Mouse (Mus musculus): ENCODE data around the gene Pdzd11. TPM values are rescaled to one million over a fixed set of nuclear protein-coding genes. Genes with fewer than 3 reads are reported as not detected.

The Pdzd11 gene
- 18.3 and 20.0 TPM in 2 replicates for total RNA-seq (2014; rRNA removed)
- 10.2 and 13.3 TPM in 2 replicates for polyA plus RNA-seq (2012; rRNA removed)

- Histone ChIP-seq H3K4me3 (ENCODE audit: insufficient read depth, low read depth, low read length) (peak within 1 kb of the TSS; percentile 71), H3K27me3 (ENCODE audit: control insufficient read depth, insufficient read depth, low read length) (no peaks in the 10 kb centered on the region), H3K4me1 (ENCODE audit: control insufficient read depth, insufficient read depth, low read length) (peaks cover 2% of the 10 kb centered on the region; the same call in 1 of the 2 replicates), H3K36me3 (ENCODE audit: control insufficient read depth, insufficient read depth, low read length) (peaks cover 5% of the 10 kb centered on the region; the same call in 1 of the 2 replicates), H3K27ac (replicated peaks; ENCODE audit: insufficient read depth, low read depth, low read length) (peak within 1 kb of the TSS; percentile 68), H3K9ac (ENCODE audit: low read depth, low read length) (peak within 1 kb of the TSS; percentile 78), H3K79me2 (ENCODE audit: control insufficient read depth, insufficient read depth, low read length) (no peaks in the 10 kb centered on the region)
- 2% methylated on average over 59 of the region's 62 CpGs for WGBS
- peak; percentile 89 for DNase-seq (ENCODE audit: extremely low read depth, low read depth, low spot score)
- TF ChIP-seq POLR2A (IDR thresholded peaks at IDR 0.05; ENCODE audit: extremely low read depth, insufficient read depth, low read length): 0 out of 2 replicates have a peak, but pooled peaks have one; percentile 31
- TF ChIP-seq CTCF (IDR thresholded peaks at IDR 0.05; ENCODE audit: low read depth, low read length): no peak
Observed at GRCm38 (mm10) chrX:100625802-100626793, at the start of gene Pdzd11. Gene Pdzd11, minus strand, starts transcription at chrX:100626568.

GRCm38 (mm10) chrX:100664825-100665224 is 38.5 kb upstream of the Pdzd11 start:
- no peaks in the 10 kb centered on the region for H3K79me2 ChIP-seq (ENCODE audit: control insufficient read depth, insufficient read depth, low read length)
- no peak overlapping the region for H3K9ac ChIP-seq (ENCODE audit: low read depth, low read length)
- no peaks in the 10 kb centered on the region for H3K27me3 ChIP-seq (ENCODE audit: control insufficient read depth, insufficient read depth, low read length)
- H3K4me3 ChIP-seq (ENCODE audit: insufficient read depth, low read depth, low read length): no peak overlapping the region
- no peak overlapping the region for H3K27ac ChIP-seq (replicated peaks; ENCODE audit: insufficient read depth, low read depth, low read length)
- 66% methylated on average over 2 of the region's 2 CpGs for WGBS
- peak; percentile 21 for DNase-seq (ENCODE audit: extremely low read depth, low read depth, low spot score)
- H3K36me3 ChIP-seq (ENCODE audit: control insufficient read depth, insufficient read depth, low read length): no peaks in the 10 kb centered on the region
- no peaks in the 10 kb centered on the region for H3K4me1 ChIP-seq (ENCODE audit: control insufficient read depth, insufficient read depth, low read length)
- TF ChIP-seq CTCF (IDR thresholded peaks at IDR 0.05; ENCODE audit: low read depth, low read length) (no peak), POLR2A (IDR thresholded peaks at IDR 0.05; ENCODE audit: extremely low read depth, insufficient read depth, low read length) (no peak)

GRCm38 (mm10) chrX:100652848-100653247 is 26.5 kb upstream of the Pdzd11 start:
- DNase-seq (ENCODE audit: extremely low read depth, low read depth, low spot score): no peak
- TF ChIP-seq POLR2A (IDR thresholded peaks at IDR 0.05; ENCODE audit: extremely low read depth, insufficient read depth, low read length) (no peak), CTCF (IDR thresholded peaks at IDR 0.05; ENCODE audit: low read depth, low read length) (no peak)
- no peaks in the 10 kb centered on the region for H3K4me1 ChIP-seq (ENCODE audit: control insufficient read depth, insufficient read depth, low read length)

GRCm38 (mm10) chrX:100638477-100638876 is 12.1 kb upstream of the Pdzd11 start:
- Histone ChIP-seq H3K4me1 (ENCODE audit: control insufficient read depth, insufficient read depth, low read length) (no peaks in the 10 kb centered on the region), H3K4me3 (ENCODE audit: insufficient read depth, low read depth, low read length) (no peak overlapping the region), H3K27me3 (ENCODE audit: control insufficient read depth, insufficient read depth, low read length) (no peaks in the 10 kb centered on the region), H3K27ac (replicated peaks; ENCODE audit: insufficient read depth, low read depth, low read length) (no peak overlapping the region), H3K9ac (ENCODE audit: low read depth, low read length) (no peak overlapping the region), H3K36me3 (ENCODE audit: control insufficient read depth, insufficient read depth, low read length) (no peaks in the 10 kb centered on the region), H3K79me2 (ENCODE audit: control insufficient read depth, insufficient read depth, low read length) (no peaks in the 10 kb centered on the region)
- DNase-seq (ENCODE audit: extremely low read depth, low read depth, low spot score): no peak
- TF ChIP-seq CTCF (IDR thresholded peaks at IDR 0.05; ENCODE audit: low read depth, low read length): no peak
- no peak for TF ChIP-seq POLR2A (IDR thresholded peaks at IDR 0.05; ENCODE audit: extremely low read depth, insufficient read depth, low read length)
- 73% methylated on average over 8 of the region's 8 CpGs for whole genome bisulfite sequencing

More at GRCm38 (mm10) chrX:100652848-100653247, 26.5 kb upstream of the Pdzd11 start:
- Histone ChIP-seq H3K36me3 (ENCODE audit: control insufficient read depth, insufficient read depth, low read length) (no peaks in the 10 kb centered on the region), H3K9ac (ENCODE audit: low read depth, low read length) (no peak overlapping the region), H3K27me3 (ENCODE audit: control insufficient read depth, insufficient read depth, low read length) (no peaks in the 10 kb centered on the region), H3K79me2 (ENCODE audit: control insufficient read depth, insufficient read depth, low read length) (no peaks in the 10 kb centered on the region), H3K4me3 (ENCODE audit: insufficient read depth, low read depth, low read length) (no peak overlapping the region), H3K27ac (replicated peaks; ENCODE audit: insufficient read depth, low read depth, low read length) (no peak overlapping the region)

- TF ChIP-seq CTCF (IDR thresholded peaks at IDR 0.05; ENCODE audit: low read depth, low read length) (no peak), POLR2A (IDR thresholded peaks at IDR 0.05; ENCODE audit: extremely low read depth, insufficient read depth, low read length) (no peak)
- Histone ChIP-seq H3K27ac (replicated peaks; ENCODE audit: insufficient read depth, low read depth, low read length) (no peak overlapping the region), H3K4me1 (ENCODE audit: control insufficient read depth, insufficient read depth, low read length) (peaks cover 2% of the 10 kb centered on the region; the same call in 1 of the 2 replicates), H3K9ac (ENCODE audit: low read depth, low read length) (no peak overlapping the region), H3K27me3 (ENCODE audit: control insufficient read depth, insufficient read depth, low read length) (no peaks in the 10 kb centered on the region), H3K4me3 (ENCODE audit: insufficient read depth, low read depth, low read length) (no peak overlapping the region), H3K36me3 (ENCODE audit: control insufficient read depth, insufficient read depth, low read length) (no peaks in the 10 kb centered on the region), H3K79me2 (ENCODE audit: control insufficient read depth, insufficient read depth, low read length) (no peaks in the 10 kb centered on the region)
- peak; percentile 42 for DNase-seq (ENCODE audit: extremely low read depth, low read depth, low spot score)
- WGBS: 25% methylated on average over 2 of the region's 2 CpGs
Observed at GRCm38 (mm10) chrX:100629076-100629475, 2.7 kb upstream of the Pdzd11 start.

- WGBS: 0% methylated on average over 3 of the region's 3 CpGs
- TF ChIP-seq CTCF (IDR thresholded peaks at IDR 0.05; ENCODE audit: low read depth, low read length) (no peak), POLR2A (IDR thresholded peaks at IDR 0.05; ENCODE audit: extremely low read depth, insufficient read depth, low read length) (no peak)
- no peak for DNase-seq (ENCODE audit: extremely low read depth, low read depth, low spot score)
- Histone ChIP-seq H3K4me1 (ENCODE audit: control insufficient read depth, insufficient read depth, low read length) (peaks cover 2% of the 10 kb centered on the region; the same call in 1 of the 2 replicates), H3K4me3 (ENCODE audit: insufficient read depth, low read depth, low read length) (peak within 1 kb of the TSS; percentile 71), H3K27ac (replicated peaks; ENCODE audit: insufficient read depth, low read depth, low read length) (peak within 1 kb of the TSS; percentile 68), H3K36me3 (ENCODE audit: control insufficient read depth, insufficient read depth, low read length) (peaks cover 5% of the 10 kb centered on the region; the same call in 1 of the 2 replicates), H3K79me2 (ENCODE audit: control insufficient read depth, insufficient read depth, low read length) (no peaks in the 10 kb centered on the region), H3K9ac (ENCODE audit: low read depth, low read length) (peak within 1 kb of the TSS; percentile 78), H3K27me3 (ENCODE audit: control insufficient read depth, insufficient read depth, low read length) (no peaks in the 10 kb centered on the region)
Observed at GRCm38 (mm10) chrX:100625546-100625801, 894 bp downstream of the Pdzd11 start, which contains the start of gene Kif4. Gene Kif4, plus strand, starts transcription at chrX:100625737.

All from liver, adult 2 months (tissue).